Comparison of ENCODE assay signal across 7 mouse cellular contexts in the genomic region with DNA sequence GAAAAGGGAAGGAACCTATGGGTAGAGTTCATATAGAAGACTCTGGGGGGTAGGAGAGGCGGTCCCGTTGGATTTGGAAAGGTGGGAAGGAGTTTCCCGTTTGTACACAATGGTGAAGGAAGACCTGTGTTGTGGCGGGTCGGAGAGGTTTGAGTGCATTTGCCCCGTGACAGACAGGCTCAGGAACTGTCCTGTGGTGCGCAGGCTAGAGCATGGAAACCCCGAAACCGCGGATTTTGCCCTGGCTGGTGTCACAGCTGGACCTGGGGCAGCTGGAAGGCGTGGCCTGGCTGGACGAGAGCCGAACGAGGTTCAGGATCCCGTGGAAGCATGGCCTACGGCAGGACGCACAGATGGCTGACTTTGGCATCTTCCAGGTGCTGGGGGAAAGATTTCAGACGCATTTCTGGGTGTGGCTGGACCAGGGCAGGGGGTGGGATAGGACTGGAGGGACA. TPM values are rescaled to one million over a fixed set of nuclear protein-coding genes. Genes with fewer than 3 reads are reported as not detected.
DNase-seq lines count a peak whose midpoint lies in the region; ATAC-seq and TF ChIP-seq lines count a peak whose summit lies in the region.

A gene (minus strand): TSS at position 212 of the 455 bp plus-strand sequence.

- peaks cover 80% of the 10 kb centered on the region for H3K36me3 ChIP-seq in G1E (replicated peaks)
- H3K36me3 ChIP-seq in forebrain, embryonic 12.5 days (replicated peaks): peaks cover 62% of the 10 kb centered on the region
- H3K36me3 ChIP-seq in midbrain, embryonic 10.5 days: peaks cover 74% of the 10 kb centered on the region

- TF ChIP-seq CTCF in G1E (IDR thresholded peaks at IDR 0.05; ENCODE audit: low read depth, low read length): no peak

- no peak for ATAC-seq in G1E (ENCODE audit: extremely low read depth, insufficient number of reproducible peaks, low FRiP score, poor library complexity, severe bottlenecking)
- no peak for ATAC-seq in forebrain, embryonic 12.5 days (ENCODE audit: low FRiP score)

- H3K4me3 ChIP-seq in G1E (ENCODE audit: low read depth, low read length): peak within 1 kb of the TSS; percentile 75
- H3K4me3 ChIP-seq in forebrain, embryonic 12.5 days (replicated peaks): peak within 1 kb of the TSS; percentile 66
- peak within 1 kb of the TSS; percentile 73 for H3K4me3 ChIP-seq in midbrain, embryonic 10.5 days

- no peaks in the 10 kb centered on the region for H3K27me3 ChIP-seq in G1E (ENCODE audit: insufficient read depth, low read length)
- H3K27me3 ChIP-seq in forebrain, embryonic 12.5 days: no peaks in the 10 kb centered on the region
- no peaks in the 10 kb centered on the region for H3K27me3 ChIP-seq in midbrain, embryonic 10.5 days (ENCODE audit: low read depth, poor library complexity, severe bottlenecking)

- 4% methylated on average over 18 of the region's 18 CpGs for WGBS in forebrain, embryonic 12.5 days
- under 1% methylated on average over 18 of the region's 18 CpGs for WGBS in large intestine, adult 2 months
- WGBS in midbrain, embryonic 10.5 days: 6% methylated on average over 18 of the region's 18 CpGs

- H3K4me2 ChIP-seq in forebrain, embryonic 12.5 days: peak within 1 kb of the TSS; percentile 66

- no peaks in the 10 kb centered on the region for H3K9me3 ChIP-seq in G1E (replicated peaks)
- H3K9me3 ChIP-seq in forebrain, embryonic 12.5 days: no peaks in the 10 kb centered on the region
- H3K9me3 ChIP-seq in midbrain, embryonic 10.5 days (replicated peaks): no peaks in the 10 kb centered on the region

- H3K4me1 ChIP-seq in G1E (ENCODE audit: insufficient read depth, low read depth, low read length): peaks cover 74% of the 10 kb centered on the region
- H3K4me1 ChIP-seq in forebrain, embryonic 12.5 days: peaks cover 32% of the 10 kb centered on the region
- peaks cover 41% of the 10 kb centered on the region for H3K4me1 ChIP-seq in midbrain, embryonic 10.5 days

- H3K9ac ChIP-seq in forebrain, embryonic 12.5 days: peak within 1 kb of the TSS; percentile 80

- intact Hi-C loops in heart, postnatal 36 days (cut with DNase I): loop anchor here (1.0 kb wide), 1 partner anchor 17 kb away; no protein-coding TSS in a partner anchor

- H3K27ac ChIP-seq in forebrain, embryonic 12.5 days: peak within 1 kb of the TSS; percentile 82
- peak within 1 kb of the TSS; percentile 95 for H3K27ac ChIP-seq in midbrain, embryonic 10.5 days (replicated peaks)

- peak; percentile 56 for DNase-seq in G1E (ENCODE audit: low spot score)
- peak; percentile 87 for DNase-seq in adrenal gland, postnatal 14 days
- DNase-seq in heart, postnatal 36 days: peak; percentile 56 to 61
- DNase-seq in large intestine, adult 2 months (ENCODE audit: low read depth, low spot score): no peak
- peak; percentile 61 for DNase-seq in midbrain, embryonic 10.5 days (ENCODE audit: low spot score)
- peak; percentile 36 for DNase-seq in thymus, postnatal 14 days

RNA-seq across cellular contexts. Expression of the gene that starts here (rescaled TPM):
- 11.1 and 13.9 TPM in 2 replicates for total RNA-seq in G1E (2014; fragmentation: Nextera tagmentation)
- 15.6 and 20.4 TPM in 2 replicates for total RNA-seq in G1E (2017)
- 65.9 and 74.6 TPM in 2 replicates for polyA plus RNA-seq in G1E (2012)
- 16.1 and 16.6 TPM in 2 replicates for total RNA-seq in adrenal gland, postnatal 14 days (2021)
- polyA plus RNA-seq in forebrain, embryonic 12.5 days (2016; fragmentation: Nextera tagmentation; extraction: Ambion mirVana): 57.8 and 66.4 TPM in 2 replicates
- 10 to 100 TPM; 10.2 to 11.2 TPM for total RNA-seq in heart, postnatal 36 days (2021)
- 20.8 and 23.3 TPM in 2 replicates for polyA plus RNA-seq in large intestine, adult 2 months (2012; rRNA removed)
- 77.4 and 78.4 TPM in 2 replicates for polyA plus RNA-seq in midbrain, embryonic 10.5 days (2016; fragmentation: Nextera tagmentation; extraction: Ambion mirVana)
